Mouse (Mus musculus) kidney, adult 11 months (tissue): ENCODE results near the gene Smarca5.
A peak's percentile ranks its signal among the peaks of the same experiment; 100 is the strongest.

Experiments
- DNase-seq: peaks from one replicate; pipeline ENCODE4 v3.0.0; 2022

The Smarca5 gene

GRCm38 (mm10) chr8:80739155-80739924 is at the start of gene Smarca5:
Gene Smarca5, minus strand, starts transcription at chr8:80739497.
- peak; percentile 98 for DNase-seq

DNA sequence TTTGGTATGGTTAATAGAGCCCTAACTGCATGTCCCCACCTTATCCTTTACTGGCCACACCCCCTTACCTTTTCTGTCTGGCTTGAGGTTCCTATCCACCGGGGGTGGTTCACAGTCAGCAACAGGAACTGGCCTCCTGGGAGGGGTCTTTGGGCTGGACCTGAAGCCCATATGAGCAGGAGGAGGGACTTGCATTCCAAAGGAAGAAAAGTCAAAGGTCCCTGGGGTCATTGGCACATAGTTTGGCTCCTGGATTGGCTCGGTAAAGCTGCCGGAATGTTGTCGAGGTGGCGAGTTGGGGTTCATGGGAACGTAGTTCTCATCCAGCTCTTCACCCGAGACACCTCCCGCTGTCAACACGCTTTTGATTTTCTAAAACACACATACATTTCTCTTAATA is 45.3 kb upstream of the Smarca5 start:
- peak; percentile 32 for DNase-seq

- no peak for DNase-seq
Observed at GRCm38 (mm10) chr8:80783271-80783670, 44.0 kb upstream of the Smarca5 start.

- DNase-seq, result no peak
Observed at GRCm38 (mm10) chr8:80781338-80781737, 42.0 kb upstream of the Smarca5 start.

GRCm38 (mm10) chr8:80780271-80780670 is 41.0 kb upstream of the Smarca5 start:
- no peak for DNase-seq

DNA sequence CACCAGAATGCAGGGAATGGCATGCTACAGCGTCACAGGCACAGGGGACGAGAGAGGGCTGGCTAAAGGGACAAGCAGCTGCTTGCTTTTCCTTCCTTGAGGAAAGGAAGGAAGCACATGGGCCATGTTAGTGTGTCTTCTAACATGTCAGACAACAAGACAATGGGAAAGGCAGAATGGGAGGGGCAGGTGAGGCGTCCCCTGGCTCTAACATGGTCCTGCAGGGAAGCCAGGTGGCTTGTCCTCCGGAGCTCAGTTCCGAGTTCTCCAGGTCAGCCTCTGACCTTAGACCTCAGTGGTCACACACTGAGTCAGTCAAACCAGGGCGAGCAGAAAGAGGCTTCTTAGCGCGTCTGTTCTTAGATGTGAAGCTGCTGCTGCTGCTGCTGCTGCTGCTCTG is 37.1 kb upstream of the Smarca5 start:
- peak; percentile 24 for DNase-seq

DNA sequence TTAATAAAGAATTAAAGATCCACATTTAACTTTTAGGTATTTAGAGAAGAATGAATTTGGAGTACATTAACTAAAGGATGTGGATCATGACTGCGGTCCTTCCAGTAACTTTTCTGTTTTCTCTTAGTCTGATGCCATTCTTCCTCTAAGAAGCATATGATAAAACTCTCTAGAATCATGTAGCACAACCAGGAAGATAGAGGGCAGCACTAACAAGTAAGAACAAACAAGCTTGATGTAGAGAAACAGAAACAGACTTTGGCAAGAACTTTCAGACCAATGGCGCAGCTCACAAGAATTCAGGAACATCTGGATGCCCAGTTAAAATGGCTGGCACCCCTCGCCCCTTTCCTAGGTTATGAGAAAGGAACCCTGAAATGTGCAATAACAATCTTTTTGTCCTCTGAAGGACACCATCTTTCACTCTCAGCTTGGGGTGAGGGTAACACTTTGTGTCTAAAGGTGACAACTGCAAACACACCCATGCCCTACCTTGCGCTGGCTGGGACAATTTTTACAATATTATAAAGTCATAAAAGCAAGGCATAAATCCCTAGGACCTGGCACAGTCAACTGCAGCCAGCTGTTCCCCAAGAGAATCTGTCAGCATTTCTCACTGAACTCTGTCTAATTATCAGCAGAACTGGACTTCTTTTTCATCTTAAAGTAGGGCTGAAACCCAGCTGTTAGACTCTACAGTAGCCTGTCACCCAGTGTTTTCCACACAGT is 33.6 kb upstream of the Smarca5 start:
- DNase-seq, result no peak

DNA sequence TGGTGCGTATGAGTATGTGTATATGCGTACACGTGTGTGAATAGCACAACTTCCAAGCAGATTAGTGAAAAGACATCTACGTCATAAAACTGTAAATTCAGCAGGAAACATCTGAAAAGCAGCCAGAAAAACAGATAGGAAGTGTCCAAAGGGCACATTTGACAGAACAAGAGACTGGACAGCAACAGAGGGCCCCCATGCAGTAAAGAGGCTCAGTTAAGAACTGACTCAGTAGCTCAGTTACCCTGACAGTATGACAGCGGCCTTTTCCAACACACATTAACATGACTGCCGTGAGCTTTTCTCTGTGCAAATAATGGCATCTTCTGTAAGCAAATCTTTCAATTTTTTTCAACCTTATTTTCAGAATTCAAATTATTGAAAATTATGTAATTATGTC is 29.2 kb upstream of the Smarca5 start:
- no peak for DNase-seq

DNA sequence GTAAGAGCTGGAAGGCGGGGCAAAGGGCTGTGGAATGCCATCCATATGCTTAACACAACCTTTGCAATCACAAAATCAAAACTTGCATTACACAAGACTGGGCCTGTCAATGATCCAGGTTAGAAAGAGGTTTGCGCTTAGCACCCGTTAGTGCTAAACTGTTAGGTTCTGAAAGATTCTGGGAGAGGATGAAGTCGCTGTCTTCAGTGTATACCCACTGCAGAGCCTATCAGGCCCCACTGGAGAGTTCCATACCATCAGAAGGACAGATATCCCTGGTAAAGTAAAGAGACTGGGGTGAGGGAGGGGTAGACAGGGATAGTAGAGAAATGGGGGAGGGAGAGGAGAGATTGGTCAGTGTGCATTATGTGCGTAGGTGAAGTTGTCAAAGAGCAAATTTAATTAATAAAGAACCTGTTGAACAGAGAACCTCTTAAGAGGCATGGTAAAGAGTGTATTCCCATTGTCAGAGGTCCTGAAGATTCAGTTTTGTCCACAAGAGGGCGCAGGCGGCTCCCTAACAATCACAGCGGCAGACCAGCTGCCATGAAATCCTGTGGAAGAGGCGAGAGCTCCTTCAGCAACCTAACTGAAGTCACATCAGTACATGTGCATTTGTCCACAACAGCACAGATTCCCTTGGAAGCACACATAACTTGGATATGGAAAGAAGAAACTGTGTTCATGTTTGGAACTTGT is 13.9 kb upstream of the Smarca5 start:
- peak; percentile 58 for DNase-seq

GRCm38 (mm10) chr8:80752429-80752828 is 13.1 kb upstream of the Smarca5 start:
- DNase-seq, result no peak

DNA sequence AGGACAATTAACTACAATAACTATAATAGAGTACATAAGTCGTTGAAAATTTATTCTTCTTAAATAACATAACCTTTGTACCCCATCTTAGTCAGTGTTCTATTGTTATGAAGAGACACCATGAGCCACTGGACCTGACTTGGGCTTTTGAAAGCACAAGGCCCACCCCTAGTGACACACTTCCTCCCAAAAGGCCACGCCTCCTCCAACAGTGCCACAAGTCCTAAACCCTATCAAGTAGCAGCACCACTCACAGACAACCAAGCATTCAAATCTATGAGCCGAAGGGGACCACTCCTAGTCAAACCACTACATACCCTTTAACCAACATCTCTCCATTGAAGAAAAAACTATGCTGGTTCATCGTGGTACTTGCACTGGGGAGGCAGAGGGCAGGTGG is 9.8 kb upstream of the Smarca5 start:
- no peak for DNase-seq

DNA sequence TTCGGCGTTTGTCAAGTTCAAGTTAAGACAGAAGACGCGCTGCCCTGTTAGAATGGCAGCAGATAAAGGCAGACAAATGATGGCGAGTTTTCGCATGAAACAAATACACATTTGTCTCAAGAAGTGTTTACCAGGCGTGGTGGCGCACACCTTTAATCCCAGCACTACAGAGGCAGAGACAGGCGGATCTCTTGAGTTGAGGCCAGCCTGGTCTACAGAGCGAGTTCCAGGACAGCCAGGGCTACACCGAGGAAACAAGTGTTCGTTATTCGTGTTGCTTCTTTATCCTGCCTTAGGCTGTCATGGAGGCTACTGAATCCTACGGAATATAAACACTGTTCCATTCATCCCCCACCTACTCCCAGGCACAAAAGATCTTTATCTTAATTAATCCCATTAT is 635 bp upstream of the Smarca5 start:
- no peak for DNase-seq

- DNase-seq, result peak; percentile 27
Observed at GRCm38 (mm10) chr8:80738388-80739154, 726 bp downstream of the Smarca5 start.

DNA sequence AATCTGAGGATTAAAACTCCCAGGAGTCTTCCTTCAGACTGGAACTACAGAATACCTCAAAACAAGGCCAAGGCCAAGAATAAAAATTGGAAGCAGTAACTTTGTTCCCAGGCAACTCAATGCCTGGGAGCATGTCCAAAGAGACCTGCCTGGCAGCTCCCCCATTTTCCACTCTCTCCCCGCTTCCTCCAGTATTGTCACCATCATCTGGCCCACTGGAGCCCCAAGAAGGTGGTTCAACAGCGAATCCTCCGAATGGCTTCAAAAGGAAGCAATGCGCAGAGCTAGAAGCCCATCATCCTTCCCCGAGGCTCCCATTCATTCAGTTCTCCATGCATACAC is 1.3 kb downstream of the Smarca5 start:
- no peak for DNase-seq

DNA sequence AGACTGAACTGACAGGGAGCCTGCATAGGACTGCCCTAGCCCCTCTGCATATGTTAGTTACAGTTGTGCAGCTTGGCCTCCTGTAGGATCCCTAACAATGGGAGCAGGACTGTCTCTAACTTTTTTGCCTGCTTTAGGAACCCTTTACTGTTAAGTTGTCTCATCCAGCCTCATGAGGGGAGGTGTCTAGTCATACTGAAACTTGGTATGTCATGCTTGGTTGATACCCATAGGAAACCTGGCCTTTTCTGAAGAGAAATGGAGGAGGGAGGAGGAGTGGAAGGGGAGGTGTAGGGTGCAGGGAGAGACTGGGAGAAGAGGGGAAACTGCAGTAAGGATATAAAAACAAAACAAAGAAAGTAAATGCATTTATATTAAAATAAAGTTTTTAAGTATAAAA is 7.0 kb downstream of the Smarca5 start:
- no peak for DNase-seq

- no peak for DNase-seq
Observed at GRCm38 (mm10) chr8:80714461-80714860, 24.8 kb downstream of the Smarca5 start.

DNA sequence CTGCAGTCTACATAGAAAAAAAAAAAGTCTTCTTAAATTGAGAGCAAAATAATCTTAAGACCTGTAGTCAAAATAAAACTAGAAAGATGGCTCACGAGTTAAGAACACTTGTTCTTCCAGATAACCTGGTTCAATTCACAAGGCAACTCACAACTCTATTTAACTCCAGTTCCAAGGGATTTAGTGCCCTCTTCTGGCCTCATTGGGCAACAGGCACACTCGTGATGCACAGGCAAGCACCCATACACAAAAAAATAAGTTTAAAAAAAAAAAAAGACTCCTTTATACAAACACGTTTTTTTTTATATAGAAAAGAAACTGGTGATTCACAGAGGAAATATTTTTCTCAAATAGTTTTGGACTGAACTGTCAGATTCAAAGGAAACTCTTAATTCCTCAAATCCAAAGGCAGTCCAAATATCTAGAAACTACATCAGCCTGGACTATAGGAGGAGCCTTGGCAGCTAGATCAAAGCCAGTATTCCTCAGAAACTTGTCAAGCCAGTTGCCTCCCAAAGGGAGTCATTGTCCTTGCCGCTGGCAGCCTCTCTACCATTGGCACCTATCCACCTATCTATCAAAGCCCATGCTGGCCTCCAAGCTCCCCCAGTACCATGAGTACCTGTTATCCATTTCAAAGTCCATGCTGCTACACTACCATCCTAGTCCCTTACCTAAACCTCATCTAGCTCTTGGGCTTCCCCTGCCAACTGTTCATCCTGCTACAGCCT is 28.5 kb downstream of the Smarca5 start:
- DNase-seq, result no peak

DNA sequence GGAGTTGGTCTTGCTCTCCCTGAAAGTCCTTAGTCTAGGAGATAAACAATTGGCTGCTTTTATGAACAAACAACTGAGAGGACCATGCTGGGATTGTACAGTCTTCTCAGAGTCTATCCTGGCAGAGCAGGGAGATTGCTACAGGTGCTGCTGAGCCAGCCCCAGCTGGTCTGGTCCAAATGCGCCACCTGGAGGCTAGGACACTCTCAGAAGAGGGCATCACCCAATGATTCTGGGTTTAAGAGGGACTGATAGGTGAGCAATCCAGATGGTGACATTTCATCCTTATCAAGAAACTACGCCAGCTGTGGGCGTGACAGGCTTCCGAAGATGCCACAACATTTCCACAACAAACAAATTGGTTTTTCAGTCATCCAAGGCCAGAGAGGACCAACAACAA is 51.2 kb downstream of the Smarca5 start:
- DNase-seq, result peak; percentile 32

- DNase-seq, result no peak
Observed at GRCm38 (mm10) chr8:80683756-80684335, 55.5 kb downstream of the Smarca5 start.

GRCm38 (mm10) chr8:80682594-80682993 is 56.7 kb downstream of the Smarca5 start:
- no peak for DNase-seq

GRCm38 (mm10) chr8:80669277-80669901 is 69.9 kb downstream of the Smarca5 start:
- no peak for DNase-seq

DNA sequence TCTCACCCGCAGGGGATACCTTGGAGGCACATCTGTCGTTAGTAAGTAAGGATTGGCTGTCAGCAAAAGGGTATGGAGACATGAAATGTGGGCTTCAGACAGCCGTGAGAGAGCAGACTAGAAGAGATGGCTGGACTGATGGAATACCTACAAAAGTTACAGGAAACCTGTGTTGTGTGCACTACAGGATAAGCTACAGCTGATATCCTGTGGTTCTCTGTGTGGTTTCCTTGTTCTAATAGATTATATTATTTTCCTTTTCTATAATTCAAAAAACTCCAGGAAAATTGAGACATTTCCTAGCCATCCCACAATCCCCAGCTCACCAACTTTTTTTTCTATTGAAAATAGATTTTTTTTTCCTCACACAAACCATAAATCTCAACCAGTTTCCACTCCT is 75.8 kb downstream of the Smarca5 start:
- DNase-seq, result no peak
